Mouse (Mus musculus) CH12.LX (cell line): Measurements from ENCODE around the gene Csf1. TPM values are rescaled to one million over a fixed set of nuclear protein-coding genes. Genes with fewer than 3 reads are reported as not detected.

Source experiments
- DNase-seq: peaks from one replicate; pipeline ENCODE4 v3.0.0-alpha.2; 2013; ENCODE audit errors: extremely low read depth
- H3K27ac ChIP-seq: 2 replicates; pipeline ENCODE4 v1.5.1; 2012; ENCODE audit warnings: low read depth, mild to moderate bottlenecking, control low read depth, moderate library complexity; ENCODE audit not compliant: insufficient read depth
- H3K27me3 ChIP-seq: replicated peaks from 2 replicates; pipeline ENCODE3; 2012; ENCODE audit warnings: inconsistent platforms
- H3K36me3 ChIP-seq, 2 experiments: replicated peaks in 1 of 2; 2 replicates each; pipeline versions ENCODE3 to v1.6.1; 2012; ENCODE audit warnings: inconsistent platforms in 1 of 2, low read length in 1 of 2, mild to moderate bottlenecking in 1 of 2, mixed read lengths in 1 of 2, moderate library complexity in 1 of 2; ENCODE audit not compliant: control insufficient read depth in 1 of 2, insufficient read depth in 1 of 2
- H3K4me1 ChIP-seq, 2 experiments: 2 replicates each; pipeline ENCODE4 v1.6.1; 2012; ENCODE audit warnings: inconsistent platforms in 1 of 2, moderate library complexity in 1 of 2; ENCODE audit not compliant: insufficient read depth in 2 of 2, control insufficient read depth in 1 of 2
- H3K4me2 ChIP-seq: 2 replicates; pipeline ENCODE4 v1.6.1; 2012; ENCODE audit warnings: low read depth, mild to moderate bottlenecking, control low read depth; ENCODE audit not compliant: poor library complexity, insufficient read depth, severe bottlenecking
- H3K4me3 ChIP-seq, 3 experiments: fragments of 150-350 bp in 1 of 3; sonication (generic) in 1 of 3; replicated peaks in 1 of 3; 2 replicates each; pipeline versions ENCODE3 to v1.5.1; 2011 to 2012; ENCODE audit warnings: low read depth in 2 of 3, low read length in 2 of 3, mild to moderate bottlenecking in 2 of 3, moderate library complexity in 2 of 3, control low read depth in 1 of 3, improper control_type of control experiment in 1 of 3, inconsistent platforms in 1 of 3, mixed read lengths in 1 of 3; ENCODE audit not compliant: poor library complexity in 1 of 3
- H3K79me2 ChIP-seq: replicated peaks from 2 replicates; pipeline ENCODE4 v1.6.1; 2012; ENCODE audit warnings: mild to moderate bottlenecking, moderate library complexity; ENCODE audit not compliant: control insufficient read depth, poor library complexity, insufficient read depth, severe bottlenecking; ENCODE audit errors: extremely low read depth
- H3K9ac ChIP-seq: 2 replicates; pipeline ENCODE4 v1.6.1; 2012; ENCODE audit warnings: low read depth, mild to moderate bottlenecking, control low read depth, moderate library complexity; ENCODE audit not compliant: insufficient read depth
- H3K9me3 ChIP-seq: replicated peaks from 2 replicates; pipeline ENCODE3; 2012; ENCODE audit warnings: low read length, inconsistent platforms, mixed read lengths
- BHLHE40 ChIP-seq: IDR thresholded peaks from 2 replicates; pipeline ENCODE4 v1.6.1; 2011; ENCODE audit warnings: mild to moderate bottlenecking, low read depth, low read length, improper control_type of control experiment
- CHD2 ChIP-seq: IDR thresholded peaks from 2 replicates; pipeline ENCODE4 v1.6.1; 2011; ENCODE audit warnings: low read length, improper control_type of control experiment
- CTCF ChIP-seq, 2 experiments: IDR thresholded peaks in 1 of 2; conservative IDR thresholded peaks in 1 of 2; 2 replicates each; pipeline ENCODE4 v1.5.1; 2011 to 2012; ENCODE audit warnings: low read depth in 2 of 2, low read length in 2 of 2, improper control_type of control experiment in 1 of 2, inconsistent platforms in 1 of 2, mild to moderate bottlenecking in 1 of 2, moderate library complexity in 1 of 2
- E2F4 ChIP-seq: IDR thresholded peaks from 2 replicates; pipeline ENCODE4 v1.6.1; 2011; ENCODE audit warnings: low read depth, low read length, improper control_type of control experiment; ENCODE audit not compliant: insufficient replicate concordance
- ELF1 ChIP-seq: IDR thresholded peaks from 2 replicates; pipeline ENCODE4 v1.6.1; 2014; ENCODE audit warnings: low read depth, mild to moderate bottlenecking, inconsistent platforms, low read length, improper control_type of control experiment
- EP300 ChIP-seq: IDR thresholded peaks from 2 replicates; pipeline ENCODE4 v1.6.1; 2011; ENCODE audit warnings: low read length, improper control_type of control experiment
- GABPA ChIP-seq: IDR thresholded peaks from 2 replicates; pipeline ENCODE4 v1.6.1; 2012; ENCODE audit warnings: low read depth, low read length, improper control_type of control experiment, inconsistent platforms; ENCODE audit not compliant: insufficient replicate concordance
- HCFC1 ChIP-seq: IDR thresholded peaks from 2 replicates; pipeline ENCODE4 v1.6.1; 2012; ENCODE audit warnings: low read depth, mild to moderate bottlenecking, inconsistent platforms, low read length, improper control_type of control experiment
- IRF4 ChIP-seq: IDR thresholded peaks from 2 replicates; pipeline ENCODE4 v1.6.1; 2014; ENCODE audit warnings: low read depth, mild to moderate bottlenecking, inconsistent platforms, low read length, improper control_type of control experiment
- JUND ChIP-seq: conservative IDR thresholded peaks from 2 replicates; pipeline ENCODE4 v1.6.1; 2011; ENCODE audit warnings: low read depth, low read length, improper control_type of control experiment
- KAT2A ChIP-seq: IDR thresholded peaks from 2 replicates; pipeline ENCODE4 v1.6.1; 2012; ENCODE audit warnings: low read length, improper control_type of control experiment, inconsistent platforms; ENCODE audit not compliant: insufficient replicate concordance
- MAFK ChIP-seq: IDR thresholded peaks from 2 replicates; pipeline ENCODE4 v1.6.1; 2011; ENCODE audit warnings: low read length, improper control_type of control experiment; ENCODE audit not compliant: insufficient replicate concordance
- MAX ChIP-seq: IDR thresholded peaks from 2 replicates; pipeline ENCODE4 v1.6.1; 2011; ENCODE audit warnings: low read length, improper control_type of control experiment
- MAZ ChIP-seq: IDR thresholded peaks from 2 replicates; pipeline ENCODE4 v1.6.1; 2012; ENCODE audit warnings: low read depth, mild to moderate bottlenecking, inconsistent platforms, low read length, improper control_type of control experiment, moderate library complexity
- MEF2A ChIP-seq: IDR thresholded peaks from 2 replicates; pipeline ENCODE4 v1.6.1; 2014; ENCODE audit warnings: low read depth, mild to moderate bottlenecking, inconsistent platforms, low read length, improper control_type of control experiment, borderline replicate concordance
- MXI1 ChIP-seq: IDR thresholded peaks from 2 replicates; pipeline ENCODE4 v1.6.1; 2011; ENCODE audit warnings: mild to moderate bottlenecking, low read depth, low read length, improper control_type of control experiment
- NELFE ChIP-seq: IDR thresholded peaks from 2 replicates; pipeline ENCODE4 v1.6.1; 2011; ENCODE audit warnings: low read depth, low read length, improper control_type of control experiment
- NRF1 ChIP-seq: IDR thresholded peaks from 2 replicates; pipeline ENCODE4 v1.6.1; 2014; ENCODE audit warnings: low read depth, mild to moderate bottlenecking, inconsistent platforms, low read length, improper control_type of control experiment, moderate library complexity
- PAX5 ChIP-seq: IDR thresholded peaks from 2 replicates; pipeline ENCODE4 v1.6.1; 2012; ENCODE audit warnings: low read length, inconsistent platforms, mixed read lengths
- POLR2A ChIP-seq: IDR thresholded peaks from 2 replicates; pipeline ENCODE4 v1.6.1; 2011; ENCODE audit warnings: low read depth, mild to moderate bottlenecking, improper control_type of control experiment, low read length
- RAD21 ChIP-seq: IDR thresholded peaks from 2 replicates; pipeline ENCODE4 v1.6.1; 2011; ENCODE audit warnings: low read depth, mild to moderate bottlenecking, low read length, improper control_type of control experiment, moderate library complexity
- SIN3A ChIP-seq: IDR thresholded peaks from 2 replicates; pipeline ENCODE4 v1.6.1; 2012; ENCODE audit warnings: low read length, improper control_type of control experiment, inconsistent platforms
- SMC3 ChIP-seq: IDR thresholded peaks from 2 replicates; pipeline ENCODE4 v1.6.1; 2011; ENCODE audit warnings: low read depth, low read length, improper control_type of control experiment
- TBP ChIP-seq: conservative IDR thresholded peaks from 2 replicates; pipeline ENCODE4 v1.6.1; 2011; ENCODE audit warnings: low read depth, low read length, improper control_type of control experiment
- TCF12 ChIP-seq: IDR thresholded peaks from 2 replicates; pipeline ENCODE4 v1.6.1; 2014; ENCODE audit warnings: low read depth, mild to moderate bottlenecking, inconsistent platforms, low read length, improper control_type of control experiment
- UBTF ChIP-seq: IDR thresholded peaks from 2 replicates; pipeline ENCODE4 v1.6.1; 2012; ENCODE audit warnings: low read depth, mild to moderate bottlenecking, inconsistent platforms, low read length, improper control_type of control experiment, moderate library complexity
- ZKSCAN1 ChIP-seq: IDR thresholded peaks from 2 replicates; pipeline ENCODE4 v1.6.1; 2012; ENCODE audit warnings: low read depth, inconsistent platforms, low read length, improper control_type of control experiment, borderline replicate concordance
- ZMIZ1 ChIP-seq: IDR thresholded peaks from 2 replicates; pipeline ENCODE4 v1.6.1; 2012; ENCODE audit warnings: low read depth, mild to moderate bottlenecking, inconsistent platforms, low read length, improper control_type of control experiment
- ZNF384 ChIP-seq: IDR thresholded peaks from 2 replicates; pipeline ENCODE4 v1.6.1; 2012; ENCODE audit warnings: low read depth, low read length, improper control_type of control experiment, inconsistent platforms
- dilution Hi-C: fragments of 300-500 bp; cut with MboI; formaldehyde crosslinking; loops from 2 replicates; pipeline ENCODE4 v1.14.3; 2020; ENCODE audit warnings: low sequenced_read_pairs; ENCODE audit not compliant: extremely low pct_unique_long_range_greater_than_20kb, extremely low pct_ligation_motif_present
- in situ Hi-C: fragments of 300-500 bp; cut with MboI; formaldehyde crosslinking; loops from 3 replicates; pipeline ENCODE4 v1.14.3; 2019; ENCODE audit warnings: low sequenced_read_pairs, low pct_ligation_motif_present, low pct_unique_long_range_greater_than_20kb, mixed read lengths
- polyA plus RNA-seq: library from polyadenylated mRNA; unstranded; fragments of >175 nt; gene quantifications from 2 replicates; pipeline ENCODE4 v1.2.1, GENCODE M21; 2012; ENCODE audit warnings: low read depth; ENCODE audit not compliant: insufficient read length
- total RNA-seq, 2 experiments: library from RNA; depleted of rRNA; stranded (reverse); fragments of 300-350 nt in 1 of 2; fragments of >200 nt in 1 of 2; gene quantifications; 2 replicates each; pipeline ENCODE4 v1.2.3; 2012 to 2014

The Csf1 gene
- total and polyA plus RNA-seq, 3 experiments = 2.5 to 17.4 (median 2.9) TPM

- H3K4me1 ChIP-seq = peaks cover 3 to 35% of the 10 kb centered on the region in 2 experiments; a peak in 3 of 4 replicates
- H3K27me3 ChIP-seq = no peaks in the 10 kb centered on the region
- H3K79me2 ChIP-seq = peaks cover 26% of the 10 kb centered on the region
- H3K9me3 ChIP-seq = no peaks in the 10 kb centered on the region
- no peak overlapping the region for H3K4me2 ChIP-seq
- no peak overlapping the region for H3K9ac ChIP-seq
- peaks cover 0 to 5% of the 10 kb centered on the region in 2 experiments for H3K36me3 ChIP-seq
- TF ChIP-seq UBTF = no peak
- TF ChIP-seq ELF1 = no peak
- in situ Hi-C loops (loop anchor here (5.0 kb wide), 1 partner anchor 165 kb away; no protein-coding TSS in a partner anchor), dilution Hi-C loops (no loop called here)
- H3K4me3 ChIP-seq = no peak overlapping the region
- H3K27ac ChIP-seq = no peak overlapping the region
- no peak for DNase-seq
These were observed 63.4 kb downstream of the Csf1 start for GRCm38 (mm10) chr3:107696910-107697309.

GRCm38 (mm10) chr3:107695948-107696881 is 64.1 kb downstream of the Csf1 start, which contains the start of gene Ahcyl1:
TSS of gene Ahcyl1 (minus strand) at chr3:107696560.
- in situ Hi-C loops = loop anchor here (5.0 kb wide), 1 partner anchor 166 kb away; no protein-coding TSS in a partner anchor
- H3K36me3 ChIP-seq = peaks cover 0 to 8% of the 10 kb centered on the region in 2 experiments
- H3K4me1 ChIP-seq = peaks cover 2 to 38% of the 10 kb centered on the region in 2 experiments; a peak in 3 of 4 replicates
- DNase-seq = peak; percentile 97
- H3K9ac ChIP-seq = peak within 1 kb of the TSS; percentile 93
- H3K27me3 ChIP-seq = no peaks in the 10 kb centered on the region
- dilution Hi-C loops = no loop called here
- peak within 1 kb of the TSS; percentile 87 for H3K4me2 ChIP-seq
- no peaks in the 10 kb centered on the region for H3K9me3 ChIP-seq
- peaks cover 26% of the 10 kb centered on the region for H3K79me2 ChIP-seq
- peak within 1 kb of the TSS; percentile 50 for H3K27ac ChIP-seq
- H3K4me3 ChIP-seq = peak within 1 kb of the TSS; percentile 83 to 97 (median 91)
- 0 out of 2 replicates have a peak, but pooled peaks have one; percentile 25 for TF ChIP-seq TBP
- TF ChIP-seq BHLHE40 = no peak
- TF ChIP-seq NRF1 = peak; percentile 85
- TF ChIP-seq ELF1 = peak; percentile 88
- TF ChIP-seq EP300 = 0 out of 2 replicates have a peak, but pooled peaks have one; percentile 10
- no peak for TF ChIP-seq ZNF384
- peak; percentile 78 for TF ChIP-seq NELFE
- peak; percentile 99 for TF ChIP-seq MAZ
- peak; percentile 86 for TF ChIP-seq MXI1
- TF ChIP-seq GABPA = peak; percentile 20; the same call in 1 of the 2 replicates
- no peak for TF ChIP-seq PAX5
- no peak for TF ChIP-seq CHD2
- peak; percentile 97 for TF ChIP-seq RAD21
- TF ChIP-seq SIN3A = peak; percentile 79
- no peak for TF ChIP-seq JUND
- peak in 1 of 2 experiments; percentile 97; a peak in 3 of 4 replicates for TF ChIP-seq CTCF (conservative IDR thresholded peaks at IDR 0.05 in 1 of 2, IDR thresholded peaks at IDR 0.05 in 1 of 2; ENCODE audit: low read depth in 2 of 2, low read length in 2 of 2)
- peak; percentile 100 for TF ChIP-seq SMC3
- TF ChIP-seq HCFC1 = peak; percentile 95
- TF ChIP-seq MEF2A = peak; percentile 56; the same call in 1 of the 2 replicates
- 0 out of 2 replicates have a peak, but pooled peaks have one; percentile 33 for TF ChIP-seq UBTF
- no peak for TF ChIP-seq ZKSCAN1
- no peak for TF ChIP-seq MAFK
- TF ChIP-seq POLR2A = peak; percentile 86
- TF ChIP-seq TCF12 = peak; percentile 79
- 0 out of 2 replicates have a peak, but pooled peaks have one; percentile 53 for TF ChIP-seq MAX
- peak; percentile 71 for TF ChIP-seq ZMIZ1
- no peak; the same call in 1 of the 2 replicates for TF ChIP-seq E2F4
- TF ChIP-seq IRF4 = peak; percentile 78
- TF ChIP-seq KAT2A = peak; percentile 84; the same call in 1 of the 2 replicates
